In genomic region chrX:69608793-69609192, GRCm38 (mm10) we compare ENCODE assay signal across 17 mouse cellular contexts.
DNase-seq lines count a peak whose midpoint lies in the region; ATAC-seq and TF ChIP-seq lines count a peak whose summit lies in the region.
"Had no signal": no experiment of that assay in that cellular context is flagged by ENCODE, and none has a peak within 500 bp of the region (broad histone marks: within the 10 kb centered on the region; RNA-seq: fewer than 3 reads in every experiment).

No protein-coding gene starts in this region.

- no peak overlapping the region for H3K27ac ChIP-seq in forebrain, postnatal 0 days (ENCODE audit: low read depth, low read length)
- no peak overlapping the region for H3K27ac ChIP-seq in forebrain, embryonic 12.5 days
- no peak overlapping the region for H3K27ac ChIP-seq in embryonic facial prominence, embryonic 14.5 days (replicated peaks; ENCODE audit: low read depth, low read length)
- H3K27ac ChIP-seq: hindbrain, embryonic 15.5 days; layer of hippocampus, adult 2 months; midbrain, embryonic 13.5 days had no signal

- DNase-seq in forebrain, postnatal 0 days, result peak; percentile 25
- peak; percentile 71 for DNase-seq in brain, embryonic 14.5 days (ENCODE audit: low read depth)
- peak; percentile 66 for DNase-seq in cerebellum, adult 9-11 months
- DNase-seq in embryonic facial prominence, embryonic 14.5 days (ENCODE audit: low spot score), result peak; percentile 3
- no peak for DNase-seq in thymus, postnatal 36 days
- DNase-seq in heart, adult 8-10 months (ENCODE audit: low spot score), result no peak
- DNase-seq in adrenal gland, postnatal 36 days, result no peak
- DNase-seq: heart, adult 11 months; kidney, adult 9 months; lung, adult 2 months; lung, postnatal 4 days; right cerebral cortex, postnatal 4 days had no signal

- TF ChIP-seq CTCF in forebrain, postnatal 0 days (IDR thresholded peaks at IDR 0.05; ENCODE audit: low read depth), result no peak
- no peak for TF ChIP-seq CTCF in brain, embryonic 14.5 days (IDR thresholded peaks at IDR 0.05; ENCODE audit: borderline replicate concordance, extremely low read depth, insufficient read depth, insufficient read length)

- H3K4me1 ChIP-seq in forebrain, postnatal 0 days (ENCODE audit: insufficient read depth), result no peaks in the 10 kb centered on the region
- no peaks in the 10 kb centered on the region for H3K4me1 ChIP-seq in forebrain, embryonic 12.5 days
- H3K4me1 ChIP-seq in embryonic facial prominence, embryonic 14.5 days (ENCODE audit: control insufficient read depth, insufficient read depth, low read length), result no peaks in the 10 kb centered on the region
- H3K4me1 ChIP-seq: hindbrain, embryonic 15.5 days; midbrain, embryonic 13.5 days had no signal

- no peaks in the 10 kb centered on the region for H3K9me3 ChIP-seq in forebrain, postnatal 0 days (ENCODE audit: low read length)
- H3K9me3 ChIP-seq in forebrain, embryonic 12.5 days, result no peaks in the 10 kb centered on the region
- H3K9me3 ChIP-seq in embryonic facial prominence, embryonic 14.5 days (ENCODE audit: control insufficient read depth, low read length), result no peaks in the 10 kb centered on the region
- H3K9me3 ChIP-seq: hindbrain, embryonic 15.5 days; midbrain, embryonic 13.5 days had no signal

- H3K4me3 ChIP-seq in forebrain, postnatal 0 days (ENCODE audit: low read depth, low read length), result no peak overlapping the region
- H3K4me3 ChIP-seq in forebrain, embryonic 12.5 days (replicated peaks), result no peak overlapping the region
- H3K4me3 ChIP-seq in embryonic facial prominence, embryonic 14.5 days (ENCODE audit: low read depth, low read length), result no peak overlapping the region
- H3K4me3 ChIP-seq: hindbrain, embryonic 15.5 days; layer of hippocampus, adult 2 months; midbrain, embryonic 13.5 days had no signal

- H3K27me3 ChIP-seq in forebrain, postnatal 0 days (ENCODE audit: insufficient read depth, low read length), result no peaks in the 10 kb centered on the region
- no peaks in the 10 kb centered on the region for H3K27me3 ChIP-seq in forebrain, embryonic 12.5 days
- H3K27me3 ChIP-seq in embryonic facial prominence, embryonic 14.5 days (replicated peaks; ENCODE audit: control insufficient read depth, insufficient read depth, low read length), result no peaks in the 10 kb centered on the region
- H3K27me3 ChIP-seq: hindbrain, embryonic 15.5 days; midbrain, embryonic 13.5 days had no signal

- no peak overlapping the region for H3K4me2 ChIP-seq in forebrain, postnatal 0 days (ENCODE audit: low read depth)
- H3K4me2 ChIP-seq in forebrain, embryonic 12.5 days, result no peak overlapping the region
- no peak overlapping the region for H3K4me2 ChIP-seq in embryonic facial prominence, embryonic 14.5 days (ENCODE audit: low read depth, low read length)
- H3K4me2 ChIP-seq: hindbrain, embryonic 15.5 days; midbrain, embryonic 13.5 days had no signal

- no peaks in the 10 kb centered on the region for H3K36me3 ChIP-seq in forebrain, postnatal 0 days (ENCODE audit: insufficient read depth)
- H3K36me3 ChIP-seq in forebrain, embryonic 12.5 days (replicated peaks), result no peaks in the 10 kb centered on the region
- H3K36me3 ChIP-seq in embryonic facial prominence, embryonic 14.5 days (ENCODE audit: control insufficient read depth, insufficient read depth, low read length), result no peaks in the 10 kb centered on the region
- H3K36me3 ChIP-seq: hindbrain, embryonic 15.5 days; midbrain, embryonic 13.5 days had no signal

- ATAC-seq in forebrain, postnatal 0 days, result 0 out of 2 replicates have a peak, but pooled peaks have one; percentile 16
- no peak for ATAC-seq in forebrain, embryonic 12.5 days (ENCODE audit: low FRiP score)
- no peak for ATAC-seq in embryonic facial prominence, embryonic 14.5 days (ENCODE audit: low read depth)
- ATAC-seq: midbrain, embryonic 13.5 days; Patski had no signal

- no peak for TF ChIP-seq POLR2A in brain, embryonic 14.5 days (IDR thresholded peaks at IDR 0.05; ENCODE audit: borderline replicate concordance, extremely low read depth, insufficient read depth, insufficient read length, poor library complexity, severe bottlenecking)

- no peak overlapping the region for H3K9ac ChIP-seq in forebrain, postnatal 0 days
- H3K9ac ChIP-seq in forebrain, embryonic 12.5 days, result no peak overlapping the region
- no peak overlapping the region for H3K9ac ChIP-seq in embryonic facial prominence, embryonic 14.5 days (ENCODE audit: low read depth, low read length)
- H3K9ac ChIP-seq: hindbrain, embryonic 15.5 days; midbrain, embryonic 13.5 days had no signal

Comparison
In these comparisons a context has a peak if more than half of its experiments do, and no peak if none do; other contexts are left out.
1. DNase-seq: peak in forebrain, postnatal 0 days (single experiment), brain, embryonic 14.5 days (single experiment), cerebellum, adult 9-11 months (single experiment) and embryonic facial prominence, embryonic 14.5 days (single experiment); none in thymus, postnatal 36 days (0 of 2), heart, adult 8-10 months (single experiment) and adrenal gland, postnatal 36 days (0 of 2).